Mouse (Mus musculus): Measurements from ENCODE around the gene Phgr1. TPM values are rescaled to one million over a fixed set of nuclear protein-coding genes. Genes with fewer than 3 reads are reported as not detected.

Phgr1 gene
- polyA plus RNA-seq, 1 experiment from 2014 or later = not detected

DNA sequence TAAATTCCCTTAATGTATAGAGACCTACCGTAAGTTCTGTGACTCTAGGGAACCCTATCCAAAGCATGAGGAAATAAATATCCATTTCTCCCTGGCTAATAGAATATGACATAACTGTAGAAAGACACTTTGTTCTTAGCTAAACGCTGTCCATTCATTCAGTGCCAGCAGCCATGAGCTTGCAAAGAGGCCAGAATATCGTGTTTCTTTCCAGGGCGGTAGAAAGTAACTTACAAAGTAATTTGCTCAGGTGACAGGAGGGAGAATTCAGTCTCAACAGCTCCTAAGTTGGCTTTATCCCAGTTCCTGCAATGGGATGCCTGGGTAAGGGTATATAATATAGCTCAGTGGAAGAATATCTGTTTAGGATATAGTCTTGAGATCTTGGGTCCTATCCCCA lies 51.8 kb downstream of the Phgr1 start:
- peaks cover 60% of the 10 kb centered on the region for H3K36me3 ChIP-seq (ENCODE audit: insufficient read depth)

More for the DNA sequence above, 51.8 kb downstream of the Phgr1 start:
- no peaks in the 10 kb centered on the region for H3K27me3 ChIP-seq (ENCODE audit: insufficient read depth, low read length)
- no peak overlapping the region for H3K4me2 ChIP-seq
- DNase-seq = no peak
- H3K9ac ChIP-seq = no peak overlapping the region
- H3K9me3 ChIP-seq (ENCODE audit: low read depth, low read length) = no peaks in the 10 kb centered on the region
- no peaks in the 10 kb centered on the region for H3K4me1 ChIP-seq (ENCODE audit: insufficient read depth)
- H3K27ac ChIP-seq (ENCODE audit: low read depth) = no peak overlapping the region
- WGBS = 89% methylated on average over 4 of the region's 4 CpGs
- no peak overlapping the region for H3K4me3 ChIP-seq (ENCODE audit: low read depth, low read length)
- ATAC-seq (ENCODE audit: insufficient read depth) = no peak
- no peak for TF ChIP-seq CTCF (IDR thresholded peaks at IDR 0.05; ENCODE audit: low read depth)

Other genes with a start within 250 kb of the Phgr1 start
- gene Bmf, start 223.1 kb upstream of the Phgr1 start, polyA plus RNA-seq (2014; fragmentation: Nextera tagmentation; extraction: Ambion mirVana) = 5.0 and 7.1 TPM in 2 replicates
- gene Bub1b, start 174.6 kb upstream of the Phgr1 start, polyA plus RNA-seq (2014; fragmentation: Nextera tagmentation; extraction: Ambion mirVana) = 125 and 133 TPM in 2 replicates
- 0.93 and 0.95 TPM in 2 replicates for gene Pak6, start 109.5 kb upstream of the Phgr1 start, polyA plus RNA-seq (2014; fragmentation: Nextera tagmentation; extraction: Ambion mirVana)
- not detected in 2 replicates for gene Ankrd63, start 68.8 kb upstream of the Phgr1 start, polyA plus RNA-seq (2014; fragmentation: Nextera tagmentation; extraction: Ambion mirVana)
- gene Plcb2, start 44.3 kb upstream of the Phgr1 start, polyA plus RNA-seq (2014; fragmentation: Nextera tagmentation; extraction: Ambion mirVana) = 1.3 and 1.5 TPM in 2 replicates
- gene Inafm2, start 27.0 kb upstream of the Phgr1 start, polyA plus RNA-seq (2014; fragmentation: Nextera tagmentation; extraction: Ambion mirVana) = 24.3 and 25.0 TPM in 2 replicates
- gene Ccdc9b, start 10.1 kb upstream of the Phgr1 start, polyA plus RNA-seq (2014; fragmentation: Nextera tagmentation; extraction: Ambion mirVana) = 0.50 and 0.55 TPM in 2 replicates
- gene Disp2, start 7.0 kb downstream of the Phgr1 start, polyA plus RNA-seq (2014; fragmentation: Nextera tagmentation; extraction: Ambion mirVana) = 0.59 and 0.64 TPM in 2 replicates
- gene Knstrn, start 41.2 kb downstream of the Phgr1 start, polyA plus RNA-seq (2014; fragmentation: Nextera tagmentation; extraction: Ambion mirVana) = 142 and 145 TPM in 2 replicates
- gene Ivd, start 89.2 kb downstream of the Phgr1 start, polyA plus RNA-seq (2014; fragmentation: Nextera tagmentation; extraction: Ambion mirVana) = 56.8 and 66.0 TPM in 2 replicates
- gene Bahd1, start 127.6 kb downstream of the Phgr1 start, polyA plus RNA-seq (2014; fragmentation: Nextera tagmentation; extraction: Ambion mirVana) = 0.83 and 0.92 TPM in 2 replicates
- 39.4 and 40.8 TPM in 2 replicates for gene Chst14, start 153.7 kb downstream of the Phgr1 start, polyA plus RNA-seq (2014; fragmentation: Nextera tagmentation; extraction: Ambion mirVana)